Mouse (Mus musculus) MEL (cell line): ENCODE data around the gene Ptprj. TPM values are rescaled to one million over a fixed set of nuclear protein-coding genes. Genes with fewer than 3 reads are reported as not detected.
A peak's percentile ranks its signal among the peaks of the same experiment; 100 is the strongest.

ENCODE experiments used
- DNase-seq: peaks from one replicate; pipeline ENCODE4 v3.0.0; 2011; ENCODE audit warnings: low read depth, low spot score
- H3K27ac ChIP-seq: 2 replicates; pipeline ENCODE4 v1.5.1; 2012; ENCODE audit warnings: low read depth, mild to moderate bottlenecking, control low read depth, low read length, moderate library complexity; ENCODE audit not compliant: control insufficient read depth
- H3K27me3 ChIP-seq, 2 experiments: fragments of 150-350 bp in 1 of 2; sonication (generic) in 1 of 2; 2 replicates each; pipeline ENCODE4 v1.6.1; 2012; ENCODE audit warnings: low read length in 2 of 2, mild to moderate bottlenecking in 2 of 2, improper control_type of control experiment in 1 of 2, moderate library complexity in 1 of 2; ENCODE audit not compliant: insufficient read depth in 2 of 2, control insufficient read depth in 1 of 2
- H3K36me3 ChIP-seq, 2 experiments: 2 replicates each; pipeline ENCODE4 v1.6.1; 2012 to 2014; ENCODE audit warnings: low read length in 2 of 2, improper control_type of control experiment in 1 of 2, inconsistent platforms in 1 of 2, mild to moderate bottlenecking in 1 of 2; ENCODE audit not compliant: insufficient read depth in 2 of 2, control insufficient read depth in 1 of 2
- H3K4me1 ChIP-seq, 2 experiments: fragments of 150-350 bp in 1 of 2; sonication (generic) in 1 of 2; 2 replicates each; pipeline ENCODE4 v1.6.1; 2012; ENCODE audit warnings: low read length in 2 of 2, improper control_type of control experiment in 1 of 2, mild to moderate bottlenecking in 1 of 2; ENCODE audit not compliant: insufficient read depth in 2 of 2, control insufficient read depth in 1 of 2
- H3K4me3 ChIP-seq, 2 experiments: fragments of 150-350 bp in 1 of 2; sonication (generic) in 1 of 2; 2 replicates each; pipeline ENCODE4 v1.5.1; 2012; ENCODE audit warnings: low read depth in 2 of 2, low read length in 2 of 2, mild to moderate bottlenecking in 2 of 2, moderate library complexity in 2 of 2, control low read depth in 1 of 2, improper control_type of control experiment in 1 of 2; ENCODE audit not compliant: control insufficient read depth in 1 of 2, insufficient read depth in 1 of 2
- H3K79me2 ChIP-seq: 2 replicates; pipeline ENCODE4 v1.6.1; 2012; ENCODE audit warnings: mild to moderate bottlenecking, low read length, moderate library complexity; ENCODE audit not compliant: control insufficient read depth, poor library complexity, insufficient read depth
- H3K9ac ChIP-seq: 2 replicates; pipeline ENCODE4 v1.6.1; 2012; ENCODE audit warnings: low read depth, mild to moderate bottlenecking, control low read depth, low read length, moderate library complexity; ENCODE audit not compliant: control insufficient read depth, poor library complexity, severe bottlenecking
- H3K9me3 ChIP-seq: fragments of 150-350 bp; sonication (generic); replicated peaks from 2 replicates; pipeline ENCODE4 v1.6.1; 2012; ENCODE audit warnings: mild to moderate bottlenecking, low read length, improper control_type of control experiment, moderate library complexity; ENCODE audit not compliant: insufficient read depth
- BHLHE40 ChIP-seq: IDR thresholded peaks from 2 replicates; pipeline ENCODE4 v1.6.1; 2012; ENCODE audit warnings: low read depth, mild to moderate bottlenecking, inconsistent platforms, low read length, improper control_type of control experiment, borderline replicate concordance
- CHD1 ChIP-seq: IDR thresholded peaks from 2 replicates; pipeline ENCODE4 v1.6.1; 2012; ENCODE audit warnings: low read depth, mild to moderate bottlenecking, inconsistent platforms, low read length, improper control_type of control experiment
- CHD2 ChIP-seq: IDR thresholded peaks from 2 replicates; pipeline ENCODE4 v1.6.1; 2011; ENCODE audit warnings: low read length, improper control_type of control experiment
- CTCF ChIP-seq, 3 experiments: IDR thresholded peaks in 2 of 3; conservative IDR thresholded peaks in 1 of 3; 2 replicates each; pipeline ENCODE4 v1.5.1; 2011 to 2012; ENCODE audit warnings: low read length in 3 of 3, low read depth in 2 of 3, mild to moderate bottlenecking in 2 of 3, improper control_type of control experiment in 1 of 3, inconsistent platforms in 1 of 3, mixed read lengths in 1 of 3, moderate library complexity in 1 of 3; ENCODE audit not compliant: control insufficient read depth in 1 of 3, insufficient read depth in 1 of 3, poor library complexity in 1 of 3, severe bottlenecking in 1 of 3
- E2F4 ChIP-seq: IDR thresholded peaks from 2 replicates; pipeline ENCODE4 v1.6.1; 2011; ENCODE audit warnings: low read depth, low read length, improper control_type of control experiment, borderline replicate concordance
- ELF1 ChIP-seq: IDR thresholded peaks from 2 replicates; pipeline ENCODE4 v1.6.1; 2014; ENCODE audit warnings: low read depth, mild to moderate bottlenecking, inconsistent platforms, low read length, improper control_type of control experiment, moderate library complexity
- EP300 ChIP-seq, 2 experiments: IDR thresholded peaks; 2 replicates each; pipeline ENCODE4 v1.6.1; 2011; ENCODE audit warnings: improper control_type of control experiment in 2 of 2, low read length in 2 of 2, low read depth in 1 of 2, mild to moderate bottlenecking in 1 of 2
- GABPA ChIP-seq: IDR thresholded peaks from 2 replicates; pipeline ENCODE4 v1.6.1; 2012; ENCODE audit warnings: low read depth, mild to moderate bottlenecking, inconsistent platforms, low read length, improper control_type of control experiment, moderate library complexity
- MAFK ChIP-seq: IDR thresholded peaks from 2 replicates; pipeline ENCODE4 v1.6.1; 2011; ENCODE audit warnings: low read depth, mild to moderate bottlenecking, low read length, improper control_type of control experiment, borderline replicate concordance
- NRF1 ChIP-seq: IDR thresholded peaks from 2 replicates; pipeline ENCODE4 v1.6.1; 2014; ENCODE audit warnings: low read depth, mild to moderate bottlenecking, inconsistent platforms, low read length, improper control_type of control experiment, moderate library complexity; ENCODE audit not compliant: poor library complexity, insufficient read depth, severe bottlenecking
- POLR2AphosphoS2 ChIP-seq: IDR thresholded peaks from 2 replicates; pipeline ENCODE4 v1.6.1; 2011; ENCODE audit warnings: low read length, improper control_type of control experiment
- POLR2AphosphoS5 ChIP-seq: IDR thresholded peaks from 2 replicates; pipeline ENCODE4 v1.6.1; 2012; ENCODE audit warnings: low read depth, borderline replicate concordance, mild to moderate bottlenecking, inconsistent platforms, low read length, moderate library complexity, mixed read lengths
- RAD21 ChIP-seq: IDR thresholded peaks from 2 replicates; pipeline ENCODE4 v1.6.1; 2011; ENCODE audit warnings: mild to moderate bottlenecking, low read depth, low read length, improper control_type of control experiment
- SMC3 ChIP-seq: IDR thresholded peaks from 2 replicates; pipeline ENCODE4 v1.6.1; 2011; ENCODE audit warnings: low read depth, low read length, improper control_type of control experiment
- TBP ChIP-seq: IDR thresholded peaks from 2 replicates; pipeline ENCODE4 v1.8.0; 2011; ENCODE audit warnings: low read depth, low read length, improper control_type of control experiment
- TCF12 ChIP-seq: IDR thresholded peaks from 2 replicates; pipeline ENCODE4 v1.6.1; 2014; ENCODE audit warnings: low read depth, mild to moderate bottlenecking, inconsistent platforms, low read length, improper control_type of control experiment, moderate library complexity
- UBTF ChIP-seq: IDR thresholded peaks from 2 replicates; pipeline ENCODE4 v1.6.1; 2012; ENCODE audit warnings: low read depth, mild to moderate bottlenecking, inconsistent platforms, low read length, improper control_type of control experiment, moderate library complexity, borderline replicate concordance; ENCODE audit not compliant: insufficient read depth
- USF2 ChIP-seq, 2 experiments: IDR thresholded peaks; 2 replicates each; pipeline ENCODE4 v1.6.1; 2011 to 2012; ENCODE audit warnings: improper control_type of control experiment in 2 of 2, low read length in 2 of 2, borderline replicate concordance in 1 of 2, inconsistent platforms in 1 of 2, low read depth in 1 of 2, mild to moderate bottlenecking in 1 of 2; ENCODE audit not compliant: insufficient read depth in 1 of 2
- ZC3H11A ChIP-seq: IDR thresholded peaks from 2 replicates; pipeline ENCODE4 v1.6.1; 2012; ENCODE audit warnings: low read depth, mild to moderate bottlenecking, inconsistent platforms, low read length, improper control_type of control experiment
- polyA plus RNA-seq, 2 experiments: library from polyadenylated mRNA; stranded (reverse) in 1 of 2; unstranded in 1 of 2; fragments of >175 nt in 1 of 2; fragments of >200 nt in 1 of 2; gene quantifications; 2 replicates each; pipeline versions ENCODE4 v1.2.1 to v1.2.4; 2012; ENCODE audit warnings: low replicate concordance in 2 of 2, low read depth in 1 of 2; ENCODE audit not compliant: insufficient read length in 2 of 2, insufficient read depth in 1 of 2, missing spikeins in 1 of 2
- total RNA-seq: library from RNA; depleted of rRNA; stranded (reverse); fragments of 300-350 nt; gene quantifications from 2 replicates; pipeline ENCODE4 v1.2.3, GENCODE M21; 2012

Ptprj gene
- total and polyA plus RNA-seq, 3 experiments = 6.4 to 10.2 TPM; not detected in 1

GRCm38 (mm10) chr2:90575116-90575515 is 5.3 kb downstream of the Ptprj start (continued):
- TF ChIP-seq E2F4 (0 out of 2 replicates have a peak, but pooled peaks have one; percentile 51), POLR2AphosphoS2 (0 out of 2 replicates have a peak, but pooled peaks have one; percentile 46)

GRCm38 (mm10) chr2:90574536-90574935 is 5.9 kb downstream of the Ptprj start:
- Histone ChIP-seq H3K27ac (peak overlapping the region; percentile 80), H3K36me3 (peaks cover 0 to 36% of the 10 kb centered on the region in 2 experiments; a peak in 2 of 4 replicates), H3K9ac (peak overlapping the region; percentile 70), H3K4me3 (peak overlapping the region; percentile 65 to 67), H3K9me3 (no peaks in the 10 kb centered on the region), H3K27me3 (no peaks in the 10 kb centered on the region), H3K79me2 (peaks cover 32% of the 10 kb centered on the region), H3K4me1 (peaks cover 23 to 30% of the 10 kb centered on the region in 2 experiments)
- no peak for DNase-seq
- TF ChIP-seq TBP = no peak
- TF ChIP-seq NRF1 = no peak
- no peak for TF ChIP-seq CTCF (IDR thresholded peaks at IDR 0.05 in 2 of 3, conservative IDR thresholded peaks at IDR 0.05 in 1 of 3; ENCODE audit: control insufficient read depth in 1 of 3, insufficient read depth in 1 of 3, low read depth in 2 of 3, low read length in 3 of 3, poor library complexity in 1 of 3, severe bottlenecking in 1 of 3)
- no peak for TF ChIP-seq MAFK
- no peak for TF ChIP-seq EP300 (IDR thresholded peaks at IDR 0.05; ENCODE audit: low read depth in 1 of 2, low read length in 2 of 2)
- TF ChIP-seq USF2 (IDR thresholded peaks at IDR 0.05; ENCODE audit: borderline replicate concordance in 1 of 2, insufficient read depth in 1 of 2, low read depth in 1 of 2, low read length in 2 of 2) = no peak
- TF ChIP-seq UBTF = no peak
- TF ChIP-seq ZC3H11A = no peak
- TF ChIP-seq RAD21 = no peak
- no peak for TF ChIP-seq SMC3
- no peak for TF ChIP-seq TCF12
- TF ChIP-seq GABPA = no peak
- no peak for TF ChIP-seq POLR2AphosphoS5
- no peak for TF ChIP-seq POLR2AphosphoS2
- TF ChIP-seq ELF1 = no peak
- no peak for TF ChIP-seq BHLHE40
- TF ChIP-seq CHD2 = no peak
- TF ChIP-seq CHD1 = no peak
- TF ChIP-seq E2F4 = no peak
